Mouse (Mus musculus) thymus, adult 2 months (tissue): ENCODE measurements around the gene Usp29. TPM values are rescaled to one million over a fixed set of nuclear protein-coding genes. Genes with fewer than 3 reads are reported as not detected.

ENCODE experiments used
- DNase-seq: peaks from one replicate; pipeline ENCODE4 v3.0.0; 2021
- H3K27ac ChIP-seq: fragments of 200-500 bp; 2 replicates; pipeline ENCODE4 v1.5.1; 2012; ENCODE audit warnings: low read length, control low read depth; ENCODE audit not compliant: control insufficient read depth, insufficient read depth
- H3K27me3 ChIP-seq: fragments of 200-500 bp; 2 replicates; pipeline ENCODE4 v1.6.1; 2012; ENCODE audit warnings: mild to moderate bottlenecking, low read length, moderate library complexity, mixed read lengths; ENCODE audit not compliant: control insufficient read depth, insufficient read depth
- H3K36me3 ChIP-seq: fragments of 200-500 bp; 2 replicates; pipeline ENCODE4 v1.6.1; 2012; ENCODE audit warnings: mild to moderate bottlenecking, low read length, moderate library complexity; ENCODE audit not compliant: control insufficient read depth, insufficient read depth
- H3K4me1 ChIP-seq: fragments of 200-500 bp; replicated peaks from 2 replicates; pipeline ENCODE4 v1.6.1; 2012; ENCODE audit warnings: low read length; ENCODE audit not compliant: control insufficient read depth, insufficient read depth
- H3K4me3 ChIP-seq: fragments of 200-500 bp; 2 replicates; pipeline ENCODE4 v1.5.1; 2012; ENCODE audit warnings: mild to moderate bottlenecking, low read length, control low read depth, moderate library complexity; ENCODE audit not compliant: control insufficient read depth, insufficient read depth
- CTCF ChIP-seq: fragments of 200-500 bp; IDR thresholded peaks from 2 replicates; pipeline ENCODE4 v1.5.1; 2012; ENCODE audit warnings: mild to moderate bottlenecking, control low read depth, low read length, moderate library complexity, borderline replicate concordance; ENCODE audit not compliant: control insufficient read depth, poor library complexity, insufficient read depth; ENCODE audit errors: extremely low read depth
- POLR2A ChIP-seq: fragments of 200-500 bp; IDR thresholded peaks from 2 replicates; pipeline ENCODE4 v1.6.1; 2012; ENCODE audit warnings: mild to moderate bottlenecking, low read length, control low read depth, moderate library complexity; ENCODE audit not compliant: control insufficient read depth, poor library complexity, insufficient read depth; ENCODE audit errors: extremely low read depth
- WGBS: fragments of 180-500 bp; shearing (Covaris S2); methylation state at CpG from one replicate; pipeline ENCODE4 v1.1.7; 2018; 5-methylcytosine and 5-hydroxymethylcytosine counted together
- polyA plus RNA-seq: library from polyadenylated mRNA; depleted of rRNA; stranded (reverse); fragments of >200 nt; gene quantifications from 2 replicates; pipeline ENCODE4 v1.2.3, GENCODE M21; 2012; rRNA removed

Usp29 gene
- not detected in 2 replicates for polyA plus RNA-seq

GRCm38 (mm10) chr7:6730241-6730640, at the start of gene Usp29, which contains the start of gene Peg3:
Gene Usp29 (plus strand): TSS chr7:6730578.
Gene Peg3 (minus strand): TSS chr7:6730431.
- no peak for DNase-seq
- Histone ChIP-seq H3K4me3 (0 out of 2 replicates have a peak within 1 kb of the TSS, but pooled peaks have one; percentile 0), H3K36me3 (no peaks in the 10 kb centered on the region), H3K4me1 (no peaks in the 10 kb centered on the region), H3K27ac (no peak within 1 kb of the TSS), H3K27me3 (no peaks in the 10 kb centered on the region)
- TF ChIP-seq POLR2A (no peak), CTCF (no peak)
- 49% methylated on average over 24 of the region's 24 CpGs for WGBS

- DNase-seq: no peak
- H3K4me1 ChIP-seq: no peaks in the 10 kb centered on the region
- WGBS: 95% methylated on average over 6 of the region's 6 CpGs
Observed at GRCm38 (mm10) chr7:6685511-6685910, 44.9 kb upstream of the Usp29 start.

GRCm38 (mm10) chr7:6696241-6697045, 33.9 kb upstream of the Usp29 start, which contains the start of gene Zim1:
Gene Zim1 (minus strand): TSS chr7:6696450.
- H3K27me3 ChIP-seq: no peaks in the 10 kb centered on the region
- DNase-seq: no peak
- H3K4me1 ChIP-seq: no peaks in the 10 kb centered on the region
- no peak within 1 kb of the TSS for H3K4me3 ChIP-seq
- no peak within 1 kb of the TSS for H3K27ac ChIP-seq
- H3K36me3 ChIP-seq: no peaks in the 10 kb centered on the region
- WGBS: 16% methylated on average over 32 of the region's 32 CpGs
- TF ChIP-seq POLR2A (no peak), CTCF (no peak)

More at GRCm38 (mm10) chr7:6685511-6685910, 44.9 kb upstream of the Usp29 start:
- no peak overlapping the region for H3K27ac ChIP-seq
- no peak for TF ChIP-seq POLR2A
- no peak for TF ChIP-seq CTCF
- H3K36me3 ChIP-seq: no peaks in the 10 kb centered on the region
- no peaks in the 10 kb centered on the region for H3K27me3 ChIP-seq
- H3K4me3 ChIP-seq: no peak overlapping the region

- no peaks in the 10 kb centered on the region for H3K4me1 ChIP-seq
- no peak overlapping the region for H3K27ac ChIP-seq
- 78% methylated on average over 3 of the region's 3 CpGs for WGBS
- H3K27me3 ChIP-seq: no peaks in the 10 kb centered on the region
- no peak for DNase-seq
- H3K4me3 ChIP-seq: no peak overlapping the region
- no peaks in the 10 kb centered on the region for H3K36me3 ChIP-seq
- TF ChIP-seq CTCF: no peak
- no peak for TF ChIP-seq POLR2A
Observed at GRCm38 (mm10) chr7:6699230-6699629, 31.1 kb upstream of the Usp29 start.

GRCm38 (mm10) chr7:6707416-6708015, 22.9 kb upstream of the Usp29 start:
- Histone ChIP-seq H3K36me3 (no peaks in the 10 kb centered on the region), H3K4me3 (no peak overlapping the region), H3K27ac (no peak overlapping the region), H3K4me1 (no peaks in the 10 kb centered on the region), H3K27me3 (no peaks in the 10 kb centered on the region)
- TF ChIP-seq POLR2A: no peak
- TF ChIP-seq CTCF: no peak
- WGBS: 94% methylated on average over 23 of the region's 23 CpGs
- DNase-seq: no peak

- Histone ChIP-seq H3K27ac (no peak overlapping the region), H3K27me3 (no peaks in the 10 kb centered on the region), H3K36me3 (no peaks in the 10 kb centered on the region), H3K4me1 (no peaks in the 10 kb centered on the region), H3K4me3 (no peak overlapping the region)
- TF ChIP-seq CTCF (no peak), POLR2A (no peak)
- WGBS: 95% methylated on average over 17 of the region's 17 CpGs
- DNase-seq: no peak
Observed at GRCm38 (mm10) chr7:6708451-6709180, 21.8 kb upstream of the Usp29 start.
